Mouse (Mus musculus): ENCODE results near the gene Strn3.
"Not testable (repeated sequence)": the region's sequence is repeated elsewhere in the genome, so short reads cannot be mapped to it uniquely, and the experiment has no call there.

Gene Strn3

GRCm38 (mm10) chr12:51693419-51693818 lies 1.7 kb upstream of the Strn3 start:
- DNase-seq (ENCODE audit: low spot score in 2 of 2): no peak

GRCm38 (mm10) chr12:51692870-51693269 lies 1.2 kb upstream of the Strn3 start:
- not testable (repeated sequence) for DNase-seq (ENCODE audit: low spot score in 2 of 2)

- DNase-seq (ENCODE audit: low spot score in 2 of 2): peak; percentile 56 to 59
Measured at GRCm38 (mm10) chr12:51690893-51691844, 528 bp downstream of the Strn3 start, which contains the start of gene Ap4s1. Gene Ap4s1 (plus strand): TSS chr12:51691033.

- no peak for DNase-seq (ENCODE audit: low spot score in 2 of 2)
Measured at GRCm38 (mm10) chr12:51688546-51688945, 3.2 kb downstream of the Strn3 start.

GRCm38 (mm10) chr12:51678844-51679243 lies 12.9 kb downstream of the Strn3 start:
- DNase-seq (ENCODE audit: low spot score in 2 of 2): no peak

- DNase-seq (ENCODE audit: low spot score in 2 of 2): no peak
Measured at GRCm38 (mm10) chr12:51676442-51676841, 15.3 kb downstream of the Strn3 start.

- DNase-seq (ENCODE audit: low spot score in 2 of 2): no peak
Measured at GRCm38 (mm10) chr12:51673270-51673669, 18.4 kb downstream of the Strn3 start.

GRCm38 (mm10) chr12:51671231-51671891 lies 20.3 kb downstream of the Strn3 start:
- DNase-seq (ENCODE audit: low spot score in 2 of 2): no peak

GRCm38 (mm10) chr12:51666708-51667430 lies 24.8 kb downstream of the Strn3 start:
- DNase-seq (ENCODE audit: low spot score in 2 of 2): no peak

DNA sequence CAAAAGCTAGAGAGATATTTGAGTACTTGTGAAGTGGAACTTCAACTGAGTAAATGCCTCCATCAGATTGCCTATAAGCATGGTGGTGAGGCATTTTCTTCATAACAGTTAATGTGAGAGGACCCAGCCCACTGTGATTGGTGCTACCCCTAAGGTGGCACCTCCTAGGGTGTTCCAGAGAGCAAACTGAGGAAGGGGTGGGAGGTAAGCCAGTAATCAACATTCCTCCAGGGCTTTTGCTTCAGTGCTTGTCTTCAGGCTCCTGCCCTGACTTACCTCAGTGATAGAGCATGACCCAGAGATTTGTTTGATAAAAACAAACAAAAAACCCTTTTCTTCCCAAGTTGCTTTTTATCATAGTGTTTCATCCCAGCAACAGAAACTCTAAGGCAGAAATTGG lies 27.8 kb downstream of the Strn3 start:
- DNase-seq (ENCODE audit: low spot score in 2 of 2): no peak

DNA sequence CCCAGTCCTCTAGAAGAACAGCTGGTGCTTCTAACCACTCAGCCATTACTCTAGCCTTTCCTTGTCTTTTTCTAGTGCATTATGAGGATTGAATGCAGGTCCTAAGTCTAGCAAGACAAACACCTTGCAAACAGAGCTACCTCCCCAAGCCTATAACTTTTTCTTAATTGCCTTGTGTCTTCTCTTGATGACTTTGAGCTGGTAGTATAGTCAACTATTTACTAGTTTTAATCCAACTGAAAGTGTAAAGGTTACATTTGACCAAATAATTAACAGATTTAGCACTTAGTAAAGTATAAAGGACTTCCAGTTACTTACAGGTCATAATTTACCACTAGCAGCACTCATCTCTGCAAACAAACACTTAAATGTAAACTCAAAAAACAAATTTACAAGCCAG lies 28.7 kb downstream of the Strn3 start:
- DNase-seq (ENCODE audit: low spot score in 2 of 2): no peak

- DNase-seq (ENCODE audit: low spot score in 2 of 2): no peak
Measured at GRCm38 (mm10) chr12:51655944-51656465, 35.7 kb downstream of the Strn3 start.

DNA sequence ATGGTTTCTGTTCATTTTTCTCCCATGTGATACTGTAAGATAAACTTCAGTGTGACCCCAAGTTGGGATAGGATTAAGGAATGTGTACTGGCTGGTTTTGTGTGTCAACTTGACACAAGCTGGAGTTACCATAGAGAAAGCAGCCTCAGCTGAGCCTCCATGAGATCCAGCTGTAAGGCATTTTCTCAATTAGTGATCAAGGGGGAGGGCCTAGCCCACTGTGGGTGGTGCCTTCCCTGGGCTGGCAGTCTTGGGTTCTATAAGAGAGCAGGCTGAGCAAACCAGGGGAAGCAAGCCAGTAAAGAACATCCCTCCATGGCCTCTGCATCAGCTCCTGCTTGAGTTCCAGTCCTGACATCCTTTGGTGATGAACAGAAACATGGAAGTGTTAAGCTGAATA lies 42.3 kb downstream of the Strn3 start:
- not testable (repeated sequence) for DNase-seq (ENCODE audit: low spot score in 2 of 2)

- DNase-seq (ENCODE audit: low spot score in 2 of 2): no peak
Measured at GRCm38 (mm10) chr12:51641871-51642270, 49.8 kb downstream of the Strn3 start.

DNA sequence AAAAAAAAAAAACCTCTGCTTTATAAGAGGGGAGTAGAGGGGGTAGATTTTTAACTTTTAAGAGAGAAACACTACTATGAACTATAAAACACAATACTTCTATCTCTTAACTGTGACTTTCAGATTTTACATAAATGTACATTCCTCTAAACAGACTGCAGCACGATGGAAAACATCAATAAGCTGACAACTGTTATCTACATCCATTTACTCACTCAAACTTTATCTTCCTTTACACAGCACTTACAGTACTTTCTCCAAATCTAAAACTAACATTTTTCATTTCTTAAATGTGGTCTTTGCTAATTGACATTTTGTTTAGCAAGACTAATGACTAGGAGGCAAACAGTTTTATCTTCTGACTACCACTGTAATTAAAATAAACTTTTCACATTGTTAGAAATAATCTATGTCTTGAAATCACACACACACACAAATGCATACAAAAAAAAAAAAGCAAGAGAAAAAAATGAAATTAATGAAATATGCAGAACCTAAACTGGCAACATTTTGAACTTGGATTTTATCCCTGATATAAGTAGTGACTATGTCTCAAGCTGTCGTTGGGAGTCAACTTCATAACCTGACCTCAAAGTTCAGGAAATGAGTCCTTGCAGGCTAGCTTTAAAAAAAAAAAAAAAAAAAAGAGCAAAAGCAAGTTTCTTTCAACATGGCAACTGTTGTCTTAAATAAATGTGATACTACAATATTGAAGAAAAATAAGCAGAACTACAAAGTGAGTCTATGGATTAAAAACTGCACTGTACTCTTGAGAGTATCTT lies 54.8 kb downstream of the Strn3 start:
- no peak for DNase-seq (ENCODE audit: low spot score in 2 of 2)

DNA sequence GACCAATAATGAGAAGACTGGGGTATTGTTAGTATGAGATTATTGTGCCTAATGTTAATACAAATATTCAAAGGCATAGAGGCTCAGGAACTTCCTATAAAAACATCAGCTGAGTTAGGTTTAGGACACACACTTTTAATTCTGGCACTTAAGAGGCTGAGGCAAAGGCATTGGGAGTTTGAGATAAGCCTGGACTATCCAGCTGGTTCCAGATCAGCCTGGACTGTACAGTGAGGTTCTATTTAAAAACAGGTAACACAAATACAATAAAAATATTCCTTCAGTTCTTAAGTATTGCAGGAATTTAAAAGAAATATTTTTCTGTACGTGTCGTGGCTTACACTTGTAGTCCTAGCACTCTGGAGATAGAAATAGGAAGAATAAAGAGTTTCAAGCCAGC lies 55.4 kb downstream of the Strn3 start:
- DNase-seq (ENCODE audit: low spot score in 2 of 2): no peak

- DNase-seq (ENCODE audit: low spot score in 2 of 2): no peak
Measured at GRCm38 (mm10) chr12:51633481-51633880, 58.2 kb downstream of the Strn3 start.

DNA sequence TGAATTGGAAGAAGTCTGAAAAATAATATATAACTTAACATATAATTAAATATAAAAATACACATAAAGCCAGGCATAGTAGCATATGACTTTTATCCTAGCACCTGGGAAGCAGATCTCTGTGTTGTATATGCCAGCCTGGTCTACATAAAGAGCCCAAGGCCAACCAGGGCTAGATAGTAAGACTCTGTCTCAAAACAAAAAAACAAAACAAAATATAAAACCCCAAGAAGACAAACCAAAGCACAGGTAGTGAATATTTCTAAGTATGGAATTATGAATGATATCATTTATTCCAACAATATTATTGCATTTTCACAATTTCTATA lies 68.4 kb downstream of the Strn3 start:
- DNase-seq (ENCODE audit: low spot score in 2 of 2): no peak

GRCm38 (mm10) chr12:51622670-51623365 lies 68.9 kb downstream of the Strn3 start:
- no peak for DNase-seq (ENCODE audit: low spot score in 2 of 2)

DNA sequence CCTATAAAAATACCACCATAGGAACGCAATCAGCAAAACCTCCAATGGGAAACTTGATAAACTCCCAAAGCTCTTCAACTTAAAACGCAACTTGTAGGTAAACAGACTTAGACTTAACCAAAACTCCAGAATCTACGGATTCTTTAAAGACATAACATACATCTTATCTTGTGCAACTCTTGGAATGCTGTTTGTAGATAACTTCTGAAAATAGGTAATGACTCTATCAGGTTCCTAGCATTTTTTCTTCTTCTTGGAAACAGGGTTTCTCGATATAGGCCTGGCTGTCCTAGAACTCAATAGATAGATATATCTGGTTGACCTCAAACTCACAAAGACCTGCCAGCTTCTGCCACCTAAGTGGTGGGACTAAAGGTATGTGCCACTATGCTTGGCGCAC lies 70.5 kb downstream of the Strn3 start:
- DNase-seq (ENCODE audit: low spot score in 2 of 2): no peak

GRCm38 (mm10) chr12:51620572-51620971 lies 71.1 kb downstream of the Strn3 start:
- no peak for DNase-seq (ENCODE audit: low spot score in 2 of 2)

Data from spleen, postnatal 14 days (tissue).